Mouse (Mus musculus) kidney, postnatal 10 days (tissue): ENCODE data around the gene Per1.

Experiments used
- DNase-seq: peaks from one replicate; pipeline ENCODE4 v3.0.0; 2021; ENCODE audit warnings: mixed read lengths

Gene Per1

DNA sequence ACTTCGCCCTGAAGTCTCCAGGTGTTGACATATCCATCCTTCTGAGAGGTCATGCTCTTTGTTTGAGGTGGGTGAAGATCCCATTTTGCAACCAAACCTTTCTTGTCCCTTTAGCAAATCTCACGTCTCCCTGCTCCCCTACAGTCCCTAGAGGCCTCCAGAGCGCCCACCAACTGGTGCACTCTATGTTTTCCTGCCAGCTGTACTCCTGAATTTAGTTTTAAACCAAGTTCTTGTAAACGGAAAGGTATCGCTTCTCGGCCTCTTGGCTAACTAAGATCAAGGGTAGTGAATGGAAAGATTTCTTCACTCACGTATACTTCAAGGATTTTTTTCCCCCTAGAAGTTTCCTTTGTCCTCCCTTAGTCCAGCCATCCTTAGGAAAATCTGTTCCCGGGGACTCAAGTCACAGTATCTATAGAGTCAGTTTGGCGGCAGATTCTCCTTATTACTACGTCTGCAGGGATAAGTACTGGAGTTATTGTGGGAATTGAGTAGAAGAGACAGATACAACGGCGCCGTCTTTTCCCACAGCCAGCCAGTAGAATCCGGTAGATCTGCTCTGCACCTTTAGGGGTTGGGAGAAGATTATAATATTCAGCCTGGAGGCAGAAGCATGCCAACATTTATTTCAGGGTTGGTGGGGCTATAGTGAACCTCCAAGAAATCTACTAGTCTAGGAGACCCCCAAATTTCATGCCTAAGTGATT, 24.6 kb downstream of the Per1 start:
- DNase-seq: no peak

DNA sequence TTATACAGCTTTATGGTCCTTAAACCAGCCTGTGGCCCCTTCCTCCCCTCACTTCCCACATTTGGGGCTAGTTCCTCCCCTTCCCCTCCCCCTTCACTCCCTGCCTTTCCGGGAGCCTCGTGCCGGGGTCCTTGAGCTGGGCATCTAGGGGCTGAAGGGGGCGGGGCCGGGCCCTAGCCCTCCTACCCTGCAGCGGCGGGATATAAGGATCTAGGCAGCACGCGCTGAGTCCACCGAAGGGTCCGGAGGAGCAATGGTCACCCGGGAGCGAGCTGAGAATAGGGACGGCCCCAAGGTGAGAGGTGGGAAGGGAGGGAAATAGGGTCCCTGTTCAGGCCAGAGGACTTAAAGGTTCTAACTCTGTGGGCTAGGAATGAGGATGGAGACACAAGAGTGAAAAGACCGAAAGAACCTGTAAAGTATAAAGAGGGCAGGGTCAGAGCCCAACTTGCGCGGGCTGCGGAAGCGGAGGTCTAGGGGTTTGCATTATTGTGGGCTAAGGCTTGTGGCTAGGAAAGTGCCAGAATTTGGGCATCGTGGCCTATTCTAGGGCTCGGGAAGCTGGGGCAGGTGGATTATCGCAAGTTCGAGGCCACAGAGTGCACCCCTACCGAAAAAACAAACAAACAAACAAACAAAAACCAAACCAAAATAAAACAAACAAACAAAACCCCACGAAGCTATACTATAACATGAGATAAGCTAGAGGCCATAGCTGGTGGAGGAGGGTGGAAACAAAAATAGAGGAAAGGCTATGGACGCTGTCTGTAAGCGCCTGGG, 25.4 kb downstream of the Per1 start, which contains the start of gene Hes7:
Hes7 (plus strand) TSS at position 184 of the 780 bp plus-strand sequence.
- no peak for DNase-seq

DNA sequence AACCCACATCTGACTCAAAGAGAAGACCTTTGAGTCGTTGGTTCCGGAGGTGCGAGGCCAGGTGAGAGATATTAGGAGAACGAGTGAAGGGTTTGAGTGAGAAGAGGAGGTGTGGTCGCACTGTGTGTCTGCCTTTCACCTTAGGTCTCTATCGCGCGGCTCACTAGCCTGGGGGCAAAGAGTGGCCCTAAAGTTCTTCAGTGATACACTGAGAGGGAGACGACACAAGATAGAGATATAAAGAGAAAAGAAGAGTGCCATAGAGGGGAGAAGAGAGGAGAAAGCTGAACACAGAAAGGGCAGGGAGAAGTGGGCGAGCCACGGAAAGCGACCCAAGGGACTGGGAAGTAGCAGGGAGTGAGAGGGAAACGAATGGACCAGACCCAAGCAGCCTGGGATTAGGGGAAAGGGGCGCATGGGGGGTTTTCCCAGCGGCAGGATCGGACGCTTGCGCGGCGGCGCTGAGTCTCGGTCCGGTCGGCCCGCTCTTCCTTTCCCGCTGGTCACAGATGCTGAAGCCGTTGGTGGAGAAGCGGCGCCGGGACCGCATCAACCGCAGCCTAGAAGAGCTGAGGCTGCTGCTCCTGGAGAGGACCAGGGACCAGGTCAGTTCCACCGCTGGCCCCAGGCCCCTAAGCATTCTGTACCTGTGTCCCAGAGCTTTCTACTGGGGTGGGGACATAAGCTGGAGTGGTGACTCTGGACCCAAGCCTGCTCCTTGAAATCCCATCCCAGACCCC, 26.2 kb downstream of the Per1 start:
- DNase-seq: peak; percentile 62

DNA sequence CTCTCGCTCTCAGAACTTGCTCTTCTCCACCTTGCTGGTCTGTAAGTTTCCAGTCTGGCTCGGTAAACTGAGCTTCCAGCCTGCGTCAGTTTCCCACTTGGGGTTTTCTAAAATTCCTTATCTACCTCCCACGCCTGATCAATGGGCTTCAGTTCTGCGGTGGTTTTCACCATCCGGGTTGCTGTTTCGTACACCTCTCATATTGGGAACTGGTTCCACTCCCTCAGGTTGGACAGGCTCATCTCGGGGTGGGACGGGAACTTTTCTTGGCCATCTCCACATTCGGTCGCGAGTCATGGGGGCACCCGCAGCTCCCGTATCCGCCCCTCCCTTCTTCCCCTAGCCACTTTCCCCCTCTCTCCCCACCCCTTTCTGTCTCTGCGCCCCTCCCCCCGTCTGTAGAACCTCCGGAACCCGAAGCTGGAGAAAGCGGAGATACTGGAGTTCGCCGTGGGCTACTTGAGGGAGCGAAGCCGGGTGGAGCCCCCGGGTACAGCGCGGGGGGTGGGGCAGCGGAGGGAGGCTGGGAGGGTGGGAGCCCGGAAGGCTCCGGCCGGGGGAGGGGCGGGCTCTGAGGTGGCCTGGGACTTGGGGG, 26.8 kb downstream of the Per1 start:
- no peak for DNase-seq

DNA sequence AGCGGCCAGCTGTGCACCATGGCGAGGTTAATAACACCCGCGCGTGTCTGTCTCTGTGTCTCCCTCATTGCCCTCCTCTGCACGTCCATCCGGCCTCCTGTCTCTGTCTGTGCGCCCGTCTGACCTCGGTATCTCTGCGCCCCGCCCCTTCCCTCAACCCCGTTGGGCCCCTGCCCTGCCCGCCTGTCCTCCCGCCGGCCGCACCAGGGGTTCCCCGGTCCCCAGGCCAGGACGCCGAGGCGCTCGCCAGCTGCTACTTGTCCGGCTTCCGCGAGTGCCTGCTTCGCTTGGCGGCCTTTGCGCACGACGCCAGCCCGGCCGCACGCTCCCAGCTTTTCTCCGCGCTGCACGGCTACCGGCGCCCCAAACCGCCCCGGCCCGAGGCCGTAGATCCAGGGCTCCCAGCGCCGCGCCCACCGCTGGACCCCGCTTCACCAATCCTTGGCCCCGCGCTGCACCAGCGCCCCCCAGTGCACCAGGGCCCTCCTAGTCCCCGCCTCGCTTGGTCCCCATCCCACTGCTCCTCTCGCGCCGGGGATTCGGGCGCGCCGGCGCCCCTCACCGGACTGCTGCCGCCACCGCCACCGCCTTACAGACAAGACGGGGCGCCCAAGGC, 27.4 kb downstream of the Per1 start, which contains the start of gene 9130213A22Rik:
9130213A22Rik (minus strand) TSS at position 254 of the 616 bp plus-strand sequence.
- DNase-seq: peak; percentile 95

DNA sequence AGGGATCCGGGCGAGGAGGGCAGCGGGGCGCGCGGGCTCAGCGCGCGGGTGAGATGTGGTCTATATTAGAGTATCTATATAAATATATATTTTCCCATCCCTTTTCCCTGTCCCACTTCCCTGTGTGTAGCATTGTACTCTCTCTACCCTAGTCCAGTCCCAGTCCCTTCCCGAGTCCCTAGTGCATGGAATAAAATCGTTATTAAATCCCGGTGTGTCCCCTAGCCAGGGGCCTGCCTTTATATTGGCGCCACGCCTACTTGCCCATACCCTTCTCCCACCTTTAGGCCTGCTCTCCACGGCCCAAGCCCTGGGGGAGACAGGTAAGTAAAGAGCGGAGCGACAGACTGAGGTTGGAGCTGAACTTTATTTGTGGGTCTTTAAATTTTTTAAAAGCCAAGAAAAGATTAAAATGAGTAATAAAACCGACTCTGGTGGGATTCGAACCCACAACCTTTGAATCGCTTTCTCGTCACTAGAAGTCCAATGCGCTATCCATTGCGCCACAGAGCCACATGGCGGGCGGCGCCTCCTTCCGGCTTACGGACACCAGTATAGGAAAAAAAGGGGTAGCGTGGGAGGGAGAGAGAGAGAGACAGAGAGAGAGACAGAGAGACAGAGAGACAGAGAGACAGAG, 28.2 kb downstream of the Per1 start:
- peak; percentile 92 for DNase-seq

DNA sequence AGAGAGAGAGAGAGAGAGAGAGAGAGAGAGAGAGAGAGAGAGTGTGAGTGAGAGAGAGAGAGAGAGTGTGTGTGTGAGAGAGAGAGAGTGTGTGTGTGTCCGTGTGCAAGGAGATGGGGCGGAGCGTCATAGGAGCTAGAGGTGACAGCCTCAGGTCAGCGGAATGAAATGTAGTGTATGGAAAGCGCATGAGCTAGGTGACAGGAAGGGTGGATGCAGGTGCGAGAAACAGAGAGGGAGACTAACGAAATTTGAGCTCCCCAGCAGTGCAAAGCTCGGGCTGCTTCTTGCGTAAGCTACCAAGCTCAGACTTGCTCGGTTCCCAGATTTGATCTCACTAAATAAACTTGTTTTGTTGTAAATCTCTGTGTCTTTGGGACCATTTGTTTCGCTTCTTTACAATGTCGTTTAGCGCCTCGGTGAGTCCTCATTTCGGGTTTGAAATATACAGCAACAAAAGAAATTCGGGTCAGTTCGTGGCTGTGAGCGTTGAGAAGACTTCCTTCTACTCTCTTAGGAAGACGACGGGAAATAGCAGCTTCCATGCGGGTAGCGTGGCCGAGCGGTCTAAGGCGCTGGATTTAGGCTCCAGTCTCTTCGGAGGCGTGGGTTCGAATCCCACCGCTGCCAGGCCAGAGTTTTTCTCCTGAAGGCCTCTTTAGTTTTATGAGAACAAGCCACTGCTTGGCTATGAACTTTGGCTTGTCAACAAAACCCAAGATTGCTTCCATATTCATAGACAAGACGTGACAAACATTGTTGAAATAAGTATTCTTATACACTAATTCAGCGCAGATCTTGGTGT, 28.9 kb downstream of the Per1 start:
- DNase-seq: peak; percentile 93

DNA sequence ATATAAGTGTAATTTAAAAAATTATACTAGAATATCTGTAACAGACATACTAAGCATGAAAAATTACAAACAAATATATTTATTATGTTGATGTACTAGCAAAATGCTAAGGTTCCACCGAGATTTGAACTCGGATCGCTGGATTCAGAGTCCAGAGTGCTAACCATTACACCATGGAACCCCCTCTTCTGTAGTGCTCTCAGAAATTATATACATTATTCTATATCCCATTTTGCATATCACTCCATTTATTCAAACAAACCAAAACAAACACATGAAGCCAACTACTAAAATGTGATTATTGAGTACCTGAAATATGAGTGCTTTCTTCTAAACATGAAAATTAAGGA, 29.5 kb downstream of the Per1 start:
- DNase-seq: peak; percentile 77

DNA sequence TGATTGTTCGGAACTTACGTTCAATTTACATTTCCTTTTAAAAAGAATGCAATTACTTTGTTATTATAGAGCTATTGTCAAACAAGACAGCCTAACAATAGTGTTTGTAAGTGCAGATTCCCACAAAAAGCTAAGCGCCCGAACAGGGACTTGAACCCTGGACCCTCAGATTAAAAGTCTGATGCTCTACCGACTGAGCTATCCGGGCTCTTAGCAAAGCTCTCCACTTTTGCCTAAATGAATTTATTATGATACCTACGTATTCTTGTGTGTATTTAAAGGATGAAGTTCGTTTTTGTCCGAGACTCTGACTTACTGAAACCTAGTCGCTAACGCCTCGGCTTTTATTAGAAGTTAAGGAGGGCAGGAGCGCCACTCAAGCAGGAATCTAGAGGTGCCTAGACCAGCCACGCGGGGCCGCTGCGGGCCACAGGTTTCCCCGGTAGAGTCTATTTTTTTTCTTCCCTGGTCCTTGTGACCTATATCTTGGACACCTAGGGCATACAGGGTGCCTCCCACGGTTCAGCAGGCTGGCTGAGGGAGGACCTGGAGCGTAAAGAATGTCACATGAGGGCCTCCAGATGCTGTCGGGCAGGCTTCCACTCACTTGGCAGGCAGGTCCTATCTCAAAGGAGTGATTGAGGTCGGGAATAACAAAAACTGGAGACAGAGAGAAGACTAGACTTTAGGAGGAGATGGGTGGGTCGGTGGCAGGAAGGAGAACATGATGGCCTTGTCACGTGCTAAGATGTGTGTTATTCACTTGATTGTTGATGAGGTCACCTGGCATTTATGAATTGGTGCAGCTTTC, 30.2 kb downstream of the Per1 start:
- DNase-seq: peak; percentile 86

DNA sequence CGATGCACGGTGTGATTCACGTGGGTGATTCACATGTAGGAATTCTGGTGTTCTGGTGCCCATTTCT, 30.7 kb downstream of the Per1 start, which contains the start of gene Aloxe3:
Aloxe3 (plus strand) TSS at position 45 of the 67 bp plus-strand sequence.
- DNase-seq: no peak

DNA sequence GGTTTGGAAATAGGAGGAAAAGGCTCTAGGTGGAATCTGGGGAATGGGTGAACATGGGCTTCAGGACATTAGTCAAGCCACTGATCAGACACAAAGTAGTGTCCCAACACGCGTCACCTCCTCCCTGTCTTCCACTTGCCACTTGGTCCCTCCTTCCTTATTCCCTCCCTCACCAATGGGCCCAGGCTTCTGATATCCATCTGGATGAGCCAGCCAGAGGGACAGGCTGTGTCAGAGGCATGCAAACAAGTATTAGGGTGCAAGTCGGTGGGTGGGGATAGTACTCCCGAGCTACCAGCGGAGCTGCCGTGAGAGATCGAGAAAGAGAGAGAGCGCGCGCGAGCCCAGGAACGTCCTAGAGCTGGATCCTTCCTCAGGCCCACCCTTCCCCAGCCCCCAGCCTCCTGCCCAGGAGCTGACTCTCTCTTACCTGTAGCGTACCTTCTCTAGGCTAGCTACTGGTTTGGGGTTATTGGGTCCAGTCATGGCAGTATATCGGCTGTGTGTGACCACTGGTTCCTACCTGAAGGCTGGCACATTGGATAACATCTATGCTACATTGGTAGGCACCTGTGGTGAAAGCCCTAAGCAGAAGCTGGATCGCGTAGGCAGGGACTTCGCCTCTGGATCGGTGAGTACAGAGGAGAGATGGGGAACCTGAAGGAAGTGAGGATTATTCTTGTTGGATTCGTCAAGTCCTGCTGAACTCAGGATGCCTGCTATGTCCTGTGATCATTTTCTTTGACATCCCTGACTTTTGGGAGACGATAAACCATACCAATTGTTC, 31.1 kb downstream of the Per1 start:
- DNase-seq: no peak

DNA sequence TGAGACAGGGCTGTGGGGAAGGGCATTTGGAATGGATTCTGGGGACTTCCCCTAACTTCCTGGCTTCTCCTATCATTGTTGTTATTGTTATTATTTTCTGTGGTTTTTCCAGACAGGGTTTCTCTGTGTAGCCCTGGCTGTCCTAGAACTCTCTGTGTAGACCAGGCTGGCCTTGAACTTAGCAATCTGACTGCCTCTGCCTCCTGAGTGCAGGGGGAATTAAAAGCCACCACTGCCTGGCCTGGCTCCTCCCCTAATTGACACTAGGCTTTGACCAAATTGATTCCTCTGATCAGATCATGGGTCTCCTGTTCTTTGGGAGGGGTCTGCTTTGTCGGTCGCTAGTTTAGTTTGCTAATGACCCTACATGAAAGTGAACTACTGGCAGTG, 31.7 kb downstream of the Per1 start:
- no peak for DNase-seq

DNA sequence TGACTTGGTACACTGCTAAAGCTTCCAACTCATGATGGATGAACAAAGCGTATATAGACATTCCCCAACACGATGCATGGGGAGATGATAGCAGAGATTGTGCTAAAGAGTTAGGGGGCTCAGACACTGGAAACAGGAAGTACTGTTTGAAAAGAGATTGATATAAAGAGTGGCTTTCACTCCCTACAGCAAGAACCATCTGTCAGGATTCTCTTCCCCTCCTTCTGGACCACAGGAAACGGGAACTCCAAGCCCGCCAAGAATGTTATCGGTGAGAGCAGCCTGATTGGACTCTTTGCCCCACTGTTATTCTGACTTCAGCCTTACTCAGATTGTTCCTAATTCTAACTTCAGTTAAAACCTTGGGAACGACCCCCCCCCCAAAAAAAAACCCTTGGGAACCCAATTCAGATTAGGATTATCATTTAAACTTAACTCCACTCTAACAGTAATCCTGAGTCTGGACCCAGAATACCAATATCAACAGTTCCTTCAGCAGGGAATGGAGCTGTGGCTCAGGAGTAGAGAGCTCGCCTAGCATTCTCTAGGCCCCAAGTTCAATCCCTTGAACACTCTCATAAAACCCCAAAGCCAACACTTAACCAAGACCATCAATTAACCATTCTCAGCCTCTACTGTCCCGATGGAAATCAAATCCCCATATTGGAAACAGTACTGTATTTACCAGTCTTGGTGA, 33.6 kb downstream of the Per1 start:
- no peak for DNase-seq

DNA sequence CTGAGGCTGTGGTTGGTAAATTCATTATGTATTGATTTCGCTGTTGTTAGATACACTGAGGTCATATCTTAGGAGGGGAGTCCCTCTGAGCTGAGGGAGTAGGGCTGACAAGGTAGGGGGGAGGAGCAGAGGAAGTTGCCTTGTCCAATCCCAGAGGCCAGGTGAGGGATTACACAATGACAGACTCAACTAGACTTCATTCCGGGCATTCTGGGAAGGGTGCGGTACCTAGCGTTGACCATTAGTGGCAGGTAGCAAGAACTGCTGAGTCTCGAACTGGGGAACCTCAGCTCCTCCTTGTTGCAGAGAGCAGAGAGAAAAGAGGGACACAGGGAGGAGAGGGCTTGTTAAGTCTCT, 38.5 kb downstream of the Per1 start:
- DNase-seq: no peak

DNA sequence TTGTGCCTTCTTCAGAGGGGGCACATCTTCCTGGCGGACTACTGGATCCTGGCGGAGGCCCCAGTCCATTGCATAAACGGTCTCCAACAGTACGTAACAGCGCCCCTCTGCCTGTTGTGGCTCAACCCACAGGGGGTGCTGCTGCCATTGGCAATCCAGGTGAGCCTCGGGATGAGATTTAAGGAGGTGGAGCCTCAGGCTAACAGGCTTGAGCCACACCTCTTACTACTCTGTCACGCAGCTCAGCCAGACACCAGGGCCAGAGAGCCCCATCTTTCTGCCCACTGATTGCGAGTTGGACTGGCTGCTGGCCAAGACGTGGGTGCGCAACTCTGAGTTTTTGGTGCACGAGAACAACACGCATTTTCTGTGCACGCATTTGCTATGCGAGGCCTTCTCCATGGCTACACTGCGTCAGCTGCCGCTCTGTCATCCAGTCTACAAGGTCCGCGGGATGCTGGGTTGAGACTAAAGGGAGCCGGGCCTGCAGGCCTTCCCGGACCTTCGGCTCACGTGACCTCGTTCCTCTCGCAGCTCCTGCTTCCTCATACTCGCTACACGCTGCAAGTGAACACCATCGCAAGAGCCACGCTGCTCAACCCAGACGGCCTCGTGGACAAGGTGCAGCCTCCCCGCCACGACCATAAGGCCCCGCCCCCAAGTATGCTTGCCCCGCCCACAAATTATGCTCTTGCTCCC, 39.1 kb downstream of the Per1 start:
- peak; percentile 62 for DNase-seq

DNA sequence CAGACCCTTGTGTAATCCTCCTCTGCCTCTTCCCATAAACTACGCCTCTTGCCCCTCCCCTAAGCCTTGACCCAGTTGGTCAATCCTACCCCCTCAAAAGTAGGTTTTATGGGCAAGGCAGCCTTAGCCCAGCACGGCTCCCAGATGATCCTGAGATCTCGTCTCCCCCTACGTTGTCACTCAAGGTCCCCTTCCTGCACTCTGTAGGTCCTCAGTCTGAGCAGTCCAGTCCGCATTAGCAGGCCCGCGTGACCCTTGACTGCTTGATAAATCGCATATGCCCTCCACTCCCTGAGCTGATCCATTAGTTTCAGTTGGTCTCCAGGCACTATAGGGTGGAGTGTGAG, 39.6 kb downstream of the Per1 start:
- DNase-seq: no peak

DNA sequence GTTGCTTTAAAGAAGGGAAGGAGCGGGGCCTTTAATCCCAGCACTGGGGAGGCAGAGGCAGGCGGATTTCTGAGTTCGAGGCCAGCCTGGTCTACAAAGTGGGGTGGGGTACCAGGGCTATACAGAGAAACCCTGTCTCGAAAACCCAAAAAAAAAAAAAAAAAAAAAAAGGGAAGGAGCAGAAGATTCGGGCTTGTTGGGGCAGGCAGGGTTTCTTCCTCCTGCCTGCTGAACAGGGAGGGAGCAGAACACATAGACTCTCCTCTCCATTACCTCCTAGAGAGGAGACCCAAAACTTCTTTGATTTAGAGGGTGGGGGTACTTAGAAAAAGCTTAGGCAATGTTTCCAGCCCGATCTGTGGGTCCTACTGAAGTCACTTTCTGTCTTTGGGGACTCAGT, 40.3 kb downstream of the Per1 start:
- no peak for DNase-seq

DNA sequence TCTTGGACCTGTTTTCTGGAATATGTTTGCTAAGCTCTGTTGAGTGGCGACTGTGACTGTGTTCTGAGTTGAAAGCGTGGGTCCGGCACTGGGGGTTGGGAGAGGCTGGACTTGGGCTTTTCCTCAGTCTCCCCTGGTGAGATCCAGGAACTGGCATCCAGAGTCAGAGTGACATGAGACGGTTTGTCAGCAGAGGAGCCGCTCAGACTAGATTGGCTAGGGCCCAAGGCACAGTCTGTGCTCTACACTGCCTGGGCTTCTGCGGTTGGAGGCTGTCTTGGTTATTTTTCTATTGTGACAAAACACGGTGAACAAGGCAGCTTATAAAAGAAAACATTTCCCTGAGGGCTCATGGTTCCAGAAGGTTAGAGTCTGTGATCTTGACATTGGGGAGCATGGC, 52.5 kb downstream of the Per1 start:
- DNase-seq: no peak

DNA sequence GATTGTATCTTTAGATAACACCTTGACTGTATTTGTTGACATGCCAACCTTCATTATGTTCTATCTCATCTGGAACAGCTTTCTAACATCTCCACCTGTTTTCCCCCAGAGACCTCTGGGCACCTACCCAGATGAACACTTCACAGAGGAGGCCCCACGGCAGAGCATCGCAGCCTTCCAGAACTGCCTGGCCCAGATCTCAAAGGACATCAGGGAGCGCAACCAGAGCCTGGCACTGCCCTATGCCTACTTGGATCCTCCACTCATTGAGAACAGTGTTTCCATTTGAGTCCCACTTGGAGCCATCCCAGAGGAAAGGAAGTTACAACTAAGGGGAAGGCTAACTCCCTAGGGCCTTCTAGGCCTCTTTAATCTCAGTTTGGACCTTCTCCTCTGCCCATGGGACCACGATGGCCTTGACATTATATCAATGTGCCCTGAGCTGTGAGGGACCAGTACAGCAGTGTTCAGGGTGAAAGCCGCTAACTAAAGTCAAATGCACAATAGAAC, 53.5 kb downstream of the Per1 start:
- no peak for DNase-seq
